Mouse (Mus musculus) CD8-positive naive resting alpha-beta T cell, adult 2 months (primary cell): ENCODE measurements around the gene Ly75.
A peak's percentile ranks its signal among the peaks of the same experiment; 100 is the strongest.

ENCODE experiments used
- DNase-seq, 2 experiments: peaks; one replicate each; pipeline ENCODE4 v3.0.0; 2022; ENCODE audit warnings: low read depth in 2 of 2, low spot score in 2 of 2

Gene Ly75

GRCm38 (mm10) chr2:60382858-60383669 is at the start of gene Ly75:
Gene Ly75, minus strand, starts transcription at chr2:60383303.
- peak; percentile 78 to 86 for DNase-seq

- no peak for DNase-seq
Observed at GRCm38 (mm10) chr2:60430315-60431021, 47.4 kb upstream of the Ly75 start.

DNA sequence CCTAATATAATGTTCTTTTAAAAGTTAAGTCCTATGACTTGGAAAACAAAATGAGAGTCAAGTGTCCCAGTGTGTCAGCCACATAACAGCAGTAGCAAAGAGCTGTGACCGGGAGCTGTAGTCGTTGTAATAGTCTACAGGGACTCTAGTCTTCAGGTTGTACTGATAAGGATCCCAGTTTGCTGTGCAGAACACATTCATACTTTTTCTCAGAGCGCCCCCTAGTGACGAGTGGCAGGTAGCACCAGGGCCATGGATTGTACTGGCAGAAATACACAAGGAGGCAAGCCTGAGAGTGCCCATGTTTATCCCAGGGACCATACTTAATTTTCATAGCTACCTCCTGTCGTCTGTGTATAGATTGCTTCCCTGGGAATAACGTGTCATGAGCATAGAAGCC is 35.0 kb upstream of the Ly75 start:
- DNase-seq = peak; percentile 70 to 72

DNA sequence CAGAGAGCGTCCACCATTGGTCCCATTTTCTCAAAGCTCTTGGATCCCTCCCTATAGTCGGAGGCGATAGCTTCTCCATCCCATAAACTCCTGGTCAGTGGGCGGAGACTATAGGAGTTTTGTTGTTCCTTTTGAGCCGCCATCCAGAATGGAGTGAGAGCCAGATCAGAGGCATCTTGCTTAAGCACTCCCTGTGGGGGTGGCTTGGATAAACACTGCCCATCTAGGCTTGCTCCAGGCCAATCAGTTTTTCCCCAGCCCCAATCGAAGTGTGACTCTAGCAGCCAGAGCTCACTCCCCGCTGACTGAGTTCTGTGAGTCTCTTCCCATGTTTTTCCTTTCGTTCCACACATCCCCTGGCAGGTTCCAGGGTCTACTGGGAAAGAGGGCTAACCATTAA is 31.2 kb upstream of the Ly75 start:
- DNase-seq = no peak

GRCm38 (mm10) chr2:60413006-60413650 is 30.0 kb upstream of the Ly75 start:
- no peak for DNase-seq

DNA sequence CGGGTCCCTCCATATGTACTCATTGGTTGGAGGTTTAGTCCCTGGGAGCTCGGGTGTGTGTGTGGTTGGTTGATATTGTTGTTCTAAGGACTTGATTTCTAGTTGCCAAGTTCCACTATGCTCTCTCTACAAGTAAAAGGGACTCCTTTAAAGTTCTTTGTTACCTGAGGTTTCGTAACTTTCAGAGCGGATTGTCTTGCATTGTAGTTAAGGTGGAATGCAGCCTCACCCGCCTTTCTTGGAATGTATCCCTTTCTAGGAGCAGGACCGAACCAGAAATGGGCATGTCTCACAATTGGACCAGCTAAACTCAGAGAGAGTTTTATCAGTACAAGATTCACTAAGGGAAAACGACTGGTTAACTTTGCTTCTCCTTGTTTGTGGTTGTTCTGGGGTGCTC is 28.1 kb upstream of the Ly75 start:
- DNase-seq = no peak

- no peak for DNase-seq
Observed at GRCm38 (mm10) chr2:60409989-60410763, 27.1 kb upstream of the Ly75 start.

- no peak for DNase-seq
Observed at GRCm38 (mm10) chr2:60409194-60409593, 26.1 kb upstream of the Ly75 start.

- DNase-seq = no peak
Observed at GRCm38 (mm10) chr2:60407387-60407786, 24.3 kb upstream of the Ly75 start.

GRCm38 (mm10) chr2:60405431-60405830 is 22.3 kb upstream of the Ly75 start:
- no peak for DNase-seq

DNA sequence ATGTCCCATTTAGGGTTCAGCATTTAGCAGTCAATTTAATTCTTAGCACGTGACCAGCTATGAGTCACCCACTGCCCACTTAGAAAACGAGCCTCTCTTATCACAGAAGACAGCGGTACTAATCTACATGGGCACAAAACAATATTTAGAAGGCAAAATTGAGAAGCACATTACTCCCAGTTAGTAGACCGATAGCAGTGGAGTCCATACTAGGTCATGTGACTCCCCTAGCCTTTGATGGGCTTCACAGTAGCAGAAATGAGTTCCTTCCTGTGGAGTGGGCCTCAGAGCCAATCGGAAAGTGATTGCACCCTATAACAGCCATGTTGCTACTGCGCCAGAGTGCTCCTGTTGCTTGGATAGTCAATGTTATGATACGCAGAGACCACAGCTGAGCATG is 21.7 kb upstream of the Ly75 start:
- no peak for DNase-seq

- DNase-seq = no peak
Observed at GRCm38 (mm10) chr2:60401694-60402093, 18.6 kb upstream of the Ly75 start.

GRCm38 (mm10) chr2:60393786-60394185 is 10.7 kb upstream of the Ly75 start:
- no peak for DNase-seq

GRCm38 (mm10) chr2:60392286-60392685 is 9.2 kb upstream of the Ly75 start:
- no peak for DNase-seq

DNA sequence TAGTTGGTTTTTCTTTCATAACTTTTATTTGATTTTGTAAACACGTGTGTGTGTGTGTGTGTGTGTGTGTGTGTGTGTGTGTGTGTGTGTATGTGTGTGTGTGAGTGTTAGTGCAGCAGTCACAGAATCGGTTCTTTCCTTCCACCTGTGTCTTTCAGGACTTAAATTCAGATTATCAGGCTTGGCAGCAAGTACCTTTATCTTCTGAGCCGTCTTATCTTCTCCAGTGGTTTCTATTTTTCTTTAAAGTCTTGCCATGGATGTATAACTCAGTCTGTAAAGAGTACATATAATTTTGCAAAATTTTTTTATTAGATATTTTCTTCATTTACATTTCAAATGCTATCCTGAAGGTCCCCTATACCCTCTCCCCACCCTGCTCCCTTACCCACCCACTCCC is 4.3 kb upstream of the Ly75 start:
- DNase-seq = no peak

DNA sequence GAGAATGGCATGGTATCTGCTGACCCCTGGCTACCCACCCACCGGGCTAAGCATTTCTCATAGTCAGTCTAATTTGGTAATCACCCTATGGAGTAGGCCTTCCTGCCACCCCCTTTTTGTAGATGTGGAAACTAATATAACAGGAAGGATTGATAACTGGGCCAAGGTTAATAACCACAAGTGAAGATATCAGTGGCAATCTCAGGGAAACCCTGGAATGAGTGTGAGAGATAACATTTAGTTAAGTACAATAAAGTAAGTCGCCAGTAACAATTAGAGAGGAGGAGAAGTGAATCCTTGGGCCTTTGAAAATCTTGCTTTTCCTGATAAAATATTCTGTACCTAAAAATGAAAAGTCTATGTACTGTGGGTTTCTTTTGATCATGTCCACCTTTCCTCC is 3.7 kb upstream of the Ly75 start:
- DNase-seq = no peak

DNA sequence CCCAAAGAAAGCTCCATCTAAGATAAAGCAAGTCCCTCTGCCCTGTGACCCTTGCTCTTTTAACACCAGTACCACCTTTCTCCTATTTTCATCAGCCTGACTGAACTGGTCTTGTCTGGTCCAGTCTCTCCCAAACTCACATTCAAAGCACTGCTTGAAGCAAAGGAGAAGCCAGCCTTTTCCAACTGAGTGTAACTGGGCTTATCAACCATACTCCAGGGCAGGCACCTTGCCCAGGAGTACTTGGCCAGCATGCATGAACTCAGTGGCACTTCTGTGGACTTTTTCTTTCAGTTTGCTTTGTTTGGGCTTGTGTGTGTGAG is 1.6 kb upstream of the Ly75 start:
- DNase-seq = no peak

DNA sequence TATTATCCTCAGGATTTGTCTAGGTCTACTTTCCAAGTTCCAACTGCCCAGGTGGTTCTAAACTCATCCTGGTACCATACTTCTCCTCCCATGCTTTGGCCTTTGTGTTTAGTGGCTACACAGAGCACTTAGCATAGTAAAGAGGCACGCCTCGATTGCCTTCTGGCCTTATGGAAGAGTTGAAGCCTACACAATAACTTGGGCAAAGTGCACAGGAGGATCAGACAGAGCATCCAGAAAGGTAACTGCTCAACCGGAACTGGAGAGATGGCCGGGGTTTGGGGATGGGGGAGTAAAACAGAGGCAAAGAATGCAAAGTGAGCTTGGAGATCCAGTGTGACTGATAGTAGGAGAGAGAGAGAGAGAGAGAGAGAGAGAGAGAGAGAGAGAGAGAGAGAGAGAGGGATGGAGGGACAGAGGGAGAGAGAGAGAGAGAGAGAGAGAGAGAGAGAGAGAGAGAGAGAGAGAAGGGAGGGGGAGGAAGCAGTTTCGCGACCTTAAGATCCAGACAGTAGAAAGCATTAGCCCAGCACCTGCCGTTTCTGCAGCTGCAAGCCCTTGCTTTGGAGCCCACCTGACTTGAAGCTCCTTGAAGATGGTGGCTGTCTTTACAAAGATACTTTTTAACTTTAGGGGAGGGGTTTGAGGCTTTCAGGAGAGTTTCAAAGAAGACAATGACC is 1.1 kb upstream of the Ly75 start:
- DNase-seq = no peak

- DNase-seq = peak; percentile 21 to 41
Observed at GRCm38 (mm10) chr2:60382346-60382745, 757 bp downstream of the Ly75 start.

- DNase-seq = no peak
Observed at GRCm38 (mm10) chr2:60377260-60377659, 5.8 kb downstream of the Ly75 start.

- no peak for DNase-seq
Observed at GRCm38 (mm10) chr2:60375608-60376107, 7.4 kb downstream of the Ly75 start.
